Comparison of ENCODE assay signal across 10 mouse cellular contexts in the genomic region with DNA sequence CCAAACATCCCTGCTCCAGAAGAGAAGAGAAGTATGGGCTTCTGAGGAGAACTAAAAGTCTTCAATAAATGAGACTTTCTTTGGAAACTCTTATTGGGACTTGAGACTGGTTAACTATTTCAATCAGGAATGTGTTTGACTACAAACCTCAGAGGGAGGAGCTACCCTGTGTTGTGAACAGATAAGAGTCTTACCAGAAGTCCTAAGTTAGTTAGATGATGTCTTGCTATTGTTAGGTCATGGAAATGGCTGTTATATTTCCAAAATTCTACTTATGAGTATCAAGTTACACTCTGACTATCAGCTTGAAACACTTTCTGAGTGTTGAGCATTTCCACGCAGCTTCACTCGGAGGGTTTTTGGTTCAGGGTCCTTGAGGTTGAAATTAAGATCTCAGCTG.
"Had no signal": no experiment of that assay in that cellular context is flagged by ENCODE, and none has a peak within 500 bp of the region (broad histone marks: within the 10 kb centered on the region; RNA-seq: fewer than 3 reads in every experiment).

No protein-coding gene starts in this region.

- H3K27me3 ChIP-seq: limb, embryonic 15.5 days; liver, embryonic 13.5 days; neural tube, embryonic 12.5 days had no signal

- H3K4me3 ChIP-seq: left cerebral cortex, adult 2 months; limb, embryonic 15.5 days; liver, embryonic 13.5 days; midbrain, embryonic 10.5 days; neural tube, embryonic 12.5 days had no signal

- H3K4me1 ChIP-seq: midbrain, embryonic 10.5 days; neural tube, embryonic 12.5 days had no signal

- H3K9me3 ChIP-seq: limb, embryonic 15.5 days; liver, embryonic 13.5 days; neural tube, embryonic 12.5 days had no signal

- H3K9ac ChIP-seq: limb, embryonic 15.5 days; liver, embryonic 13.5 days; neural tube, embryonic 12.5 days had no signal

- H3K27ac ChIP-seq: left cerebral cortex, adult 2 months; limb, embryonic 15.5 days; liver, embryonic 13.5 days; midbrain, embryonic 10.5 days; neural tube, embryonic 12.5 days; stomach, postnatal 0 days had no signal

- DNase-seq: kidney, postnatal 25 days; liver, embryonic 13.5 days; lung, adult 18-20 months; midbrain, embryonic 14.5 days; thymus, postnatal 4 days had no signal

- H3K36me3 ChIP-seq: limb, embryonic 15.5 days; liver, embryonic 13.5 days; neural tube, embryonic 12.5 days had no signal

- H3K4me2 ChIP-seq: limb, embryonic 15.5 days; liver, embryonic 13.5 days; neural tube, embryonic 12.5 days had no signal
